Mouse (Mus musculus): ENCODE results near the gene Nr3c2. TPM values are rescaled to one million over a fixed set of nuclear protein-coding genes. Genes with fewer than 3 reads are reported as not detected.

Gene Nr3c2
- polyA plus RNA-seq, 1 experiment: 0.39 TPM

- Histone ChIP-seq H3K27ac (ENCODE audit: insufficient read depth, low read depth, low read length) (no peak overlapping the region), H3K4me1 (ENCODE audit: control insufficient read depth, insufficient read depth, low read length) (no peaks in the 10 kb centered on the region), H3K4me3 (ENCODE audit: insufficient read depth, low read length) (no peak overlapping the region)
- TF ChIP-seq POLR2A (IDR thresholded peaks at IDR 0.05; ENCODE audit: borderline replicate concordance, low read depth, low read length) (no peak), CTCF (IDR thresholded peaks at IDR 0.05; ENCODE audit: low read depth, low read length) (no peak)
Measured at GRCm38 (mm10) chr8:76965046-76965445, 65.8 kb downstream of the Nr3c2 start.

- H3K27ac ChIP-seq (ENCODE audit: insufficient read depth, low read depth, low read length): no peak overlapping the region
- no peak for TF ChIP-seq POLR2A (IDR thresholded peaks at IDR 0.05; ENCODE audit: borderline replicate concordance, low read depth, low read length)
- TF ChIP-seq CTCF (IDR thresholded peaks at IDR 0.05; ENCODE audit: low read depth, low read length): no peak
- H3K4me1 ChIP-seq (ENCODE audit: control insufficient read depth, insufficient read depth, low read length): no peaks in the 10 kb centered on the region
- H3K4me3 ChIP-seq (ENCODE audit: insufficient read depth, low read length): no peak overlapping the region
Measured at GRCm38 (mm10) chr8:76971187-76971586, 71.9 kb downstream of the Nr3c2 start.

- Histone ChIP-seq H3K27ac (ENCODE audit: insufficient read depth, low read depth, low read length) (no peak overlapping the region), H3K4me3 (ENCODE audit: insufficient read depth, low read length) (no peak overlapping the region), H3K4me1 (ENCODE audit: control insufficient read depth, insufficient read depth, low read length) (no peaks in the 10 kb centered on the region)
- TF ChIP-seq POLR2A (IDR thresholded peaks at IDR 0.05; ENCODE audit: borderline replicate concordance, low read depth, low read length): no peak
- TF ChIP-seq CTCF (IDR thresholded peaks at IDR 0.05; ENCODE audit: low read depth, low read length): no peak
Measured at GRCm38 (mm10) chr8:76971761-76972404, 72.6 kb downstream of the Nr3c2 start.

GRCm38 (mm10) chr8:76972947-76973552, 73.8 kb downstream of the Nr3c2 start:
- H3K4me1 ChIP-seq (ENCODE audit: control insufficient read depth, insufficient read depth, low read length): no peaks in the 10 kb centered on the region
- no peak for TF ChIP-seq CTCF (IDR thresholded peaks at IDR 0.05; ENCODE audit: low read depth, low read length)
- no peak for TF ChIP-seq POLR2A (IDR thresholded peaks at IDR 0.05; ENCODE audit: borderline replicate concordance, low read depth, low read length)
- H3K27ac ChIP-seq (ENCODE audit: insufficient read depth, low read depth, low read length): no peak overlapping the region
- H3K4me3 ChIP-seq (ENCODE audit: insufficient read depth, low read length): no peak overlapping the region

- Histone ChIP-seq H3K4me1 (ENCODE audit: control insufficient read depth, insufficient read depth, low read length) (no peaks in the 10 kb centered on the region), H3K27ac (ENCODE audit: insufficient read depth, low read depth, low read length) (no peak overlapping the region), H3K4me3 (ENCODE audit: insufficient read depth, low read length) (no peak overlapping the region)
- TF ChIP-seq POLR2A (IDR thresholded peaks at IDR 0.05; ENCODE audit: borderline replicate concordance, low read depth, low read length): no peak
- no peak for TF ChIP-seq CTCF (IDR thresholded peaks at IDR 0.05; ENCODE audit: low read depth, low read length)
Measured at GRCm38 (mm10) chr8:76977907-76978306, 78.7 kb downstream of the Nr3c2 start.

- TF ChIP-seq CTCF (IDR thresholded peaks at IDR 0.05; ENCODE audit: low read depth, low read length): no peak
- TF ChIP-seq POLR2A (IDR thresholded peaks at IDR 0.05; ENCODE audit: borderline replicate concordance, low read depth, low read length): no peak
- Histone ChIP-seq H3K4me3 (ENCODE audit: insufficient read depth, low read length) (no peak overlapping the region), H3K4me1 (ENCODE audit: control insufficient read depth, insufficient read depth, low read length) (no peaks in the 10 kb centered on the region), H3K27ac (ENCODE audit: insufficient read depth, low read depth, low read length) (no peak overlapping the region)
Measured at GRCm38 (mm10) chr8:76984082-76984481, 84.8 kb downstream of the Nr3c2 start.

- H3K27ac ChIP-seq (ENCODE audit: insufficient read depth, low read depth, low read length): no peak overlapping the region
- no peak for TF ChIP-seq CTCF (IDR thresholded peaks at IDR 0.05; ENCODE audit: low read depth, low read length)
- TF ChIP-seq POLR2A (IDR thresholded peaks at IDR 0.05; ENCODE audit: borderline replicate concordance, low read depth, low read length): no peak
- no peak overlapping the region for H3K4me3 ChIP-seq (ENCODE audit: insufficient read depth, low read length)
- H3K4me1 ChIP-seq (ENCODE audit: control insufficient read depth, insufficient read depth, low read length): no peaks in the 10 kb centered on the region
Measured at GRCm38 (mm10) chr8:76984851-76985250, 85.6 kb downstream of the Nr3c2 start.

- TF ChIP-seq POLR2A (IDR thresholded peaks at IDR 0.05; ENCODE audit: borderline replicate concordance, low read depth, low read length): no peak
- TF ChIP-seq CTCF (IDR thresholded peaks at IDR 0.05; ENCODE audit: low read depth, low read length): no peak
- H3K27ac ChIP-seq (ENCODE audit: insufficient read depth, low read depth, low read length): no peak overlapping the region
- H3K4me1 ChIP-seq (ENCODE audit: control insufficient read depth, insufficient read depth, low read length): no peaks in the 10 kb centered on the region
- no peak overlapping the region for H3K4me3 ChIP-seq (ENCODE audit: insufficient read depth, low read length)
Measured at GRCm38 (mm10) chr8:76987876-76988275, 88.6 kb downstream of the Nr3c2 start.

- Histone ChIP-seq H3K4me1 (ENCODE audit: control insufficient read depth, insufficient read depth, low read length) (no peaks in the 10 kb centered on the region), H3K4me3 (ENCODE audit: insufficient read depth, low read length) (no peak overlapping the region), H3K27ac (ENCODE audit: insufficient read depth, low read depth, low read length) (no peak overlapping the region)
- TF ChIP-seq CTCF (IDR thresholded peaks at IDR 0.05; ENCODE audit: low read depth, low read length) (no peak), POLR2A (IDR thresholded peaks at IDR 0.05; ENCODE audit: borderline replicate concordance, low read depth, low read length) (no peak)
Measured at GRCm38 (mm10) chr8:76998276-76998675, 99.0 kb downstream of the Nr3c2 start.

GRCm38 (mm10) chr8:77009425-77009824, 110.2 kb downstream of the Nr3c2 start:
- H3K4me1 ChIP-seq (ENCODE audit: control insufficient read depth, insufficient read depth, low read length): no peaks in the 10 kb centered on the region
- no peak overlapping the region for H3K27ac ChIP-seq (ENCODE audit: insufficient read depth, low read depth, low read length)
- TF ChIP-seq CTCF (IDR thresholded peaks at IDR 0.05; ENCODE audit: low read depth, low read length) (no peak), POLR2A (IDR thresholded peaks at IDR 0.05; ENCODE audit: borderline replicate concordance, low read depth, low read length) (no peak)
- no peak overlapping the region for H3K4me3 ChIP-seq (ENCODE audit: insufficient read depth, low read length)
